Mouse (Mus musculus): ENCODE results near the gene Wdr27.

DNA sequence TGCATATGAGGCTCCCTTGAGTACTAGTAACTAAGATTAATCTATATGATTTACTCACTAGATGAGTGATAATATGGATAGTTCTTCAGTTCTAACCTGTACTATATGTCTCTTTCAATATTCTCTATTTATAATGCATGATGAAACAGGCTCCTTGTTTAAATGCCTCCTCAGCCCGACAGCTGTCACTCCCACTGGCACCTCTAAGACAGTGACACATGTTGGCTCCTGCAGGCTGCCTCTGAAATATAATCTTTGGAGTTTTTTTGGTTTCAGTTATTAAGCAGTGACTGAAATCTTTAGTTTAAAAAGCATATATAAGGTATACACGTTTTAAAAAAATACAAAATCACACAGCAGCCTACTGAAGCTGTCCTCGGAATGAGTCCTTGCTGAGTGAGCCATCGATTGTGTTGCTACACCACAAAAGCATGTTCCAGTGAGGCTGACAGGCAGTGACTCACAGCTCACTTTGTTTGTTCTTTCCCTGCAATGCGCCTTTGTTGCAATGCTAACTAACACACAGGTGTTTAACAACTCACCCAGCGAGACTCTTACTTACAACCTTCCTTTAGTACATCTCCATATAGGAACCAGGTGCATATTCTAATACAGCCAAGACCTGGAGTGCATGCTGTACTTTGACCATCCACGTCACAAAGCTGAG lies 6.3 kb upstream of the Wdr27 start:
- TF ChIP-seq CTCF (IDR thresholded peaks at IDR 0.05; ENCODE audit: extremely low read depth, insufficient read length, insufficient replicate concordance, low read depth, low read length) (no peak), POLR2A (IDR thresholded peaks at IDR 0.05; ENCODE audit: low read depth, low read length) (no peak)

All from small intestine, adult 2 months (tissue).